Mouse (Mus musculus) regulatory T cell (primary cell): ENCODE results near the gene Nlrx1.
"Not testable (repeated sequence)": the region's sequence is repeated elsewhere in the genome, so short reads cannot be mapped to it uniquely, and the experiment has no call there.

Source experiments
- in situ Hi-C: fragments of 300-600 bp; cut with MboI, MseI; formaldehyde crosslinking; loops from one replicate; pipeline ENCODE4 v1.15.1; 2025; ENCODE audit warnings: high pct_unique_total_duplicates

Gene Nlrx1

GRCm38 (mm10) chr9:44268432-44268831 lies at the start of gene Nlrx1:
Gene Nlrx1 (minus strand): TSS chr9:44268599.
- in situ Hi-C loops = loop anchor here (25.0 kb wide), 1 partner anchor 506 kb away; no protein-coding TSS in a partner anchor

GRCm38 (mm10) chr9:44317452-44317851 lies 49.1 kb upstream of the Nlrx1 start:
- in situ Hi-C loops = no loop called here

GRCm38 (mm10) chr9:44314910-44315309 lies 46.5 kb upstream of the Nlrx1 start:
- in situ Hi-C loops = no loop called here

DNA sequence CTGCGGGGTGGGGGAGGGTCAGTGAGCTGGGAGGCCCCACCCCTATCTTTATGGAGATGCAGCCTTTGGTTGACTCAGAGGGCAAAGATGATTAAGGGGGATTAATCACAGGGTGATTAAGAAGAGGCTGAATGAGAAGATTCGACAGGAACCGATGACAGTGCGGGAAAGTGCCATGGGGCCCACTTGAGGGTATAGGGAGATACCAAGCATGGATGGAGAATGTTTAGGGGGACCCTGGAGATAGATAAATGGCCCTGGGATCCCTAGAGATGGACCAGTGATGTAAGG lies 45.8 kb upstream of the Nlrx1 start:
- in situ Hi-C loops = no loop called here

DNA sequence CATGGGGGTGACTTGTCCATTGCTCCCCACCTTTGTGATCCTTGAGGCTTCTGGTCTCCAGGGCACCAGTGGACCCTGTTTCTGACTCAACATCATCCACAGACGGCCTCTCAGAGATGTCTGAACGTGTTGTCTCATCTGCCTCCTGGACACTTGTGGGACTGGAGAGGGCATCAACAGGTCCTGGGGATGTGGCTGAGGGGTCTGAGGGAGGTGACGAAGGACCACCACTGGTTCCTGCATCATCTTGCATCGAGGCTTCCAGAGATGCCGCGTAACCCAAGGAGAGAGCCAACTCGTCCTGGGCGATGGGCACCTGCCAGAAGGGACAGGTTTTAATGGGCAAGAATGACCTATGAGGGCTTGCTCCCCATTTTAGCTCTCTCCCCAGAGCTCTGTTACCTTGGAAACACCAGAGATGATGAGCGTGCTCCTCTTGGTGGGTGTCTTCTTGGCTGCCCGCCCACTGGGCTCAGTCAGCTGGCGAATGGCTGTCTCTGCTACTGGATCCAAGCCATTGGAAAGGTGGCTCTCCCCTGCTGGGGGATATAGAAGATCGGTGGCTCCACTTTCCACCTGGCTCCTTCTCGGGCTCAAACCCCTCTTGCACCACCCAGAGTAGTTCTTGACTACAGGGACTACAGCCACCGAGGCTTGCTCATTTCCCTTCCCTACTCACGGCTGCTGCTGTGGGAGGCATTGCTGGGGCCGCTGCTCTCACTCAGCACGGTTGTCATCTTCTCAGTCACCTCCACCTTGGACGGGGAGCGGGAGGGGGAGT lies 45.3 kb upstream of the Nlrx1 start:
- in situ Hi-C loops = no loop called here

DNA sequence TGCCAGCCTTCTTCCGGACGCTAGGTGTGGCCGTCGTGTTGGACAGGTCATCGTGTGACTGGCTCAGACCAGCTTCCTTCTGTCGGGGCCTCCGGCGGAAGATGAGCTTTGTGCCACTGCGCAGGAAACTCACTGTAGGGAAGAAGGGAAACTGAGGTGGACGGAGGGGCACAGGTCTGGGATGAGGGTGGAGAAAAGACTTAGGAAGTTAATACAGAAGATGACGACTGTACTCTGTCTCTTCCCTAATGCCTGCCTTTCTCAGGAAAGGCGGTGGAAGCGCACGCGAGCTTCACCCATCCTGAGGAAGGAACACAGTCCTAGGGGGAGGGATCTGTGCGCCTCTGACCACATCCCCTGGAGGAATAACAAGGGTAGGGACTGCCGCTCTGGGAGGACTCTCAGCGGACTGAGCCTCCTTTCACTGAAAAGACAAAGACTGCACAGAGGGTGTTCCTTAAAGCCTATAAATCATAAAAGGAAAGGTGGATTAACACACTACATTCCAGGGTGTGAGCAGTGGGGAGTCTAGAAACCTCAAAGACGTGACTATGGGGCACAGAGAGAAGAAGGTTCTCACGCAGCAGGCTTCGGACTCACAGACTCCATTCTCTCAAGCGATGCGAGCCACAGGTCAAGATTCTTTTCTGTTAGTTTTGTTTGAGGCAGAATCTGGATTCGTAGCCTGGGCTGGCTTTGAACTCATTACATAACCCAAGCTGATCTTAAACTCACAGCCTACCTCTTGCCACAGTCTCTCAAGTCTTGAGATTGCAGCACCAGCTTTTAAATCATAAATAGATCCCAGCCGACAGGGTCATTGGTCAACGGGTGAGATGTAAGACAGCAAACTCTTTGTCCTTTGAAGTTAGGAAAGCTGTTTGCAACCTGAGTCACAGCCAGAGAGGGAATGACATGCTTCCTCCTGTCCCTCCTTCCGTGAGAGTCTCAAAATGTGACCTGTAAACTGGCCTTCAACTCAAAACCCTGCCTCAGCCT lies 43.0 kb upstream of the Nlrx1 start:
- in situ Hi-C loops = no loop called here

GRCm38 (mm10) chr9:44310750-44311135 lies 42.3 kb upstream of the Nlrx1 start:
- in situ Hi-C loops = no loop called here

DNA sequence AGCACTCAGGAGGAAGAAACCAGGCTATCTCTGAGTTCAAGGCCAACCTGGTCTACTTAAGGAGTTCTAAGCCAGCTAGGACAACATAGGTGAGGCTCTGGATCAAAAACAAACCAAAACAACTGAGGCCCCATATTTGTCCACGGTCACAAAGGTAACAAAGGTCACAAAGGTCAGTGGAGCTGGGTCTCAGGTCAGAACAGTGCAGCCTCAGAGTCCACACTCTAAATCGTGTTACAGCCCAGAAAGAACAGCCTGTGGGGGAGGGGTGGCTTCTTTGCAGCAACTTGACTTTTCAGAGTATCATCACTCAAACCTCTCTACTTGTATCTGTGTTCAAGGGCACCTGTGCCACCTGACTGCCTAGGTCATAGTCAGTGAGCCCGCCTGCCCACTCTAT lies 41.4 kb upstream of the Nlrx1 start:
- in situ Hi-C loops = no loop called here

DNA sequence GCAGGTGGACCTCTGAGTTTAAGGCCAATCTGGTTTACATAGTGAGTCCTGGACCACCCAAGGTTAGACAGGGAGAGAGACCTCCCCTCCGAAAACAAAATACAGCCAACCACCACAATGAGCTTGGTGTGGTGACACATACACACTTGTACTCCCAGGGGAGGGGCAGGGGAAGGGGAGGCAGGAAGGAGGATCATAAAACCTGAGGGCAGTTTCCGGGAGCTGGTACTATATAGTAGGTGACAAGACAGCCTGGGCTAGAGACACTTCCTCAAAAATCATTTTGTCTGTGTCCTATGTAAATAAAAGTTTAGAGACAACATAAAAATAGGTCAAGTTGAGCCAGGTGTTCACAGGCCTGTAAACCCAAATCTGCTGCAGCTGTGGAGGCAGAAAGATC lies 38.8 kb upstream of the Nlrx1 start:
- in situ Hi-C loops = no loop called here

DNA sequence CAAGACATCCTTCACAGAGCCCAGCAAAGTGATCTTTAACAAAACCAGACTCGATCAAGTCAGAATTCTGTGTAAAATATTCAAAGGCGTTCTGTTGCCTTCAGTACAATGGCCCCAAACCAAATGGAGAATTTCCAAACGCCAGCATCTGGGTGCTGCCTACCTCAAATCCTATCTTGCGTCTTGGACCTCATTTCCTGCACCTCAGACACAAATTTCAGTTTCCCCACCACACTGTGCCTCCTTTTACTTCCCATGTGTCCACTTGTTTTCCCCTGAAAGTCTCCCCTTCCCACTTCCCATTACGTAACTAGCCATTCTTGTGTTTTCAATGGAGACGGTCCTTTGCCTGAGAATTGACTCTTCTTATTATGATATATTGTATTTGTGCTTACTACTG lies 38.1 kb upstream of the Nlrx1 start:
- in situ Hi-C loops = no loop called here

DNA sequence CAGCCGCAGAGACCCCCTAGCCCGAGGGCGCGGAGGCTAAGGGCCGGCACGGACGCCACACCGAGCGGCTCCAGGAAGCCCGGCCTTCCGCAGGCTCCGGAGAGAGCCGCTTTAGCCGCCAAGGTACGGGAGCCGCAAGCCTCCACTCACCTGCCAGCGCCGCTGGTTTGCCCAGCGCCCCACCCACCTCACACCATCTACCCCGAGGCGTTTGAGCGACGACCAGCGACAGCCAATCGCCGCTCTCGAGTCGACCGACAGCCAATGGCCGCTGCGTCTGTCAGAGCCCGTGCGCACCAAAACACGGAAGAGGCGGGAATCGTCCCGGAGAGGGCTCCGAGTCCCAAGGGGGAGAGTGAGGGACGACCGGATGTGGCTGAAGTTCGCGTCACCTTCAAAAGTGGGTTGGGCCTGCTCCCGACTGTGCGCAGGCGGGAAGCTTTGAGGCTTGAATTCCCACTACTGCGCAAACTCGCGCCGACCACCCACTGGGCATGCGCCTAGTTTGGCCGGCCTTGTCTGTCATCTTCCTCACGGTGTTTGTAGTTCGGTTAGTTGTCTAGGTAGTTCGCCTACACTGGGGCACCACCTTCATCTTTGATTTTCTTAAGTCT lies 37.2 kb upstream of the Nlrx1 start, which contains the start of gene Hinfp:
Gene Hinfp (minus strand): TSS at position 206 of the 614 bp plus-strand sequence.
- in situ Hi-C loops = no loop called here

GRCm38 (mm10) chr9:44300001-44300400 lies 31.6 kb upstream of the Nlrx1 start:
- in situ Hi-C loops = not testable (repeated sequence)

GRCm38 (mm10) chr9:44292490-44292889 lies 24.1 kb upstream of the Nlrx1 start:
- in situ Hi-C loops = no loop called here

DNA sequence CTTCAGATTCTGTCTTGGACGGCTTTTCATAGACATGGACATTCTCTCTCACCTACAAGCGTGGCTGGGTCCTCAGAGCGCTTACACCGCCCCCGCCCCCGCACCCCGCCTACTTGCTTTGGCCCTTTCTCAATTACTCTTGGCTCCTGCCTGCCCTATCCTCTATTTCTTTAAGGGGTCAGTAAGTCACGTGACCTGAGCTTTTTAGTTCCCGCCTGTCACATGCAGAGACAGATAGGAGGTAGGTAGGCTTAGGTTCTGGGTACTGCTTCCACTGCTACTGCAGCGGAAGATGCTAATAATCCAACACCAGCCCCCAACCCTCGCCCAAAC lies 20.5 kb upstream of the Nlrx1 start:
- in situ Hi-C loops = no loop called here

GRCm38 (mm10) chr9:44288076-44288958 lies 19.9 kb upstream of the Nlrx1 start, which contains the start of gene Abcg4:
Gene Abcg4 (minus strand): TSS chr9:44288615.
- in situ Hi-C loops = no loop called here

- in situ Hi-C loops = no loop called here
Observed at GRCm38 (mm10) chr9:44287401-44288075, 19.1 kb upstream of the Nlrx1 start.

GRCm38 (mm10) chr9:44287003-44287400 lies 18.6 kb upstream of the Nlrx1 start:
- in situ Hi-C loops = no loop called here

DNA sequence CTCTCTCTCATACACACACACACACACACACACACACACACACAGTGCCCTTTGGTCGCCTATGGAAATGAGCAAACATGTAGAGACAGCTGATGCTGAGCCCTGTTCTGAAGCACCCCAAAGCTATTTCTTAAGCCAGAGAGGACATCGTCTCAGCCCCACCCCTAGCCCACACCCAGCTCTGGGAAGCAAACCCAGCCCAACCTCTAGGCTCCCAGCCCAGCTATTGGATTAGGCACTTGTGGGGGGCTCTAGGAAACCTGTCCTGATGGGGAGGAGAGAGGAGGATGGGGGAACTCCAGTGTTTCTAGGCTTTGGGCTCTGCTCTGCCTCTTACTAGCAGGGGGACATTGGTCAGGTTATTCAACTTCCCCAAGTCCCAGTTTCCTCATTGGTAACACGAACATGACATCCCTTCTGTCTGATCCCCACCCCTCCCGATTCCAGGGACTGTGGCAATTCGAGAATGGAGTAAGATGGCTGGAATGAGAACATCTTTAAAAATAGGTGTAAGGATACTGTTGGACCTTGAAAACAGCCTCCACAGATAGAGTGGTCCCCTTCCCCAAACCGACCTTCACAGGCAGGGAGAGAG lies 18.0 kb upstream of the Nlrx1 start:
- in situ Hi-C loops = no loop called here

- in situ Hi-C loops = no loop called here
Observed at GRCm38 (mm10) chr9:44283183-44283582, 14.8 kb upstream of the Nlrx1 start.

DNA sequence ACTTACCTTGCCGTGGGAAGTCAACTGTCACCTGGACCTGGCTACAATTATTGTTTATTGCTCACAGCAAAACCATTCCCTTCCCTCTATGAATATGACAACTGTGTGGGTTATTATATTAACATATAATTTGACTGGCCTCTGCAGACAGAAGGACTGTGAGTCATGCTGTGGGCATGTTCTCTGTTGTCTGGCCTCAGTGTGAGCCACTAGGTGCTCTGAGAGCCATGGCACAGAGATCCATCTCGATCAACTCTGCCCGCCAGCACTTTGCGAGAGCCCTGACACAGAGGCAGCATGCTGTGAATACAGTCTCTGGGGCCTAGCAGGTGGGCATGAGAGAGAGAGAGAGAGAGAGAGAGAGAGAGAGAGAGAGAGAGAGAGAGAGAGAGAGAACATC lies 1.6 kb upstream of the Nlrx1 start:
- in situ Hi-C loops = loop anchor here (25.0 kb wide), 1 partner anchor 508 kb away; no protein-coding TSS in a partner anchor
